Mouse (Mus musculus) heart, postnatal 0 days (tissue): ENCODE measurements around the gene Ppp2r3a.

Source experiments
- CTCF ChIP-seq: IDR thresholded peaks from 2 replicates; pipeline ENCODE4 v1.5.1; 2016; ENCODE audit warnings: antibody characterized with exemption, control low read depth, low read depth
- EP300 ChIP-seq: IDR thresholded peaks from 2 replicates; pipeline ENCODE4 v1.6.1; 2016; ENCODE audit warnings: antibody characterized with exemption, low read depth

DNA sequence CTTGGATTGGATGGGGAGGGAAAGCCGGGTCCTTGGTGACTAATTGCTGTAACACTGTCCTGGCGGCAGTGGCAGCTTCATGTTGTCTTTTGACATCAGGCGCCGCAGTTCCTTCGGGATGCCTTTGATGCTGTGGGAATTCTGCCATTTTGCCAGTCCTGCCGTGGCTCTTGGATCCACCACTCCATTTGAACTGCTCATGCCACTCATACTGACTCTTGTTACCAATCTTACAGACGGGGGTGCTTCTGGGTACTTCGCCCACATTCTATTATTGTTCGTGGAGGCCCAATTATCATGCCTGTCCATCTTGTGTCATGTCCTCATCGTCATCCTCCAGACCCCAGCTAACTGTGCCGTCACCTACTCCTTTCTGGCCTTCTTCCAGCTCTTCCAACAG lies 29.7 kb upstream of the Ppp2r3a start:
- TF ChIP-seq CTCF: no peak
- TF ChIP-seq EP300: no peak
